Mouse (Mus musculus): ENCODE measurements around the gene Bhlha9.

DNA sequence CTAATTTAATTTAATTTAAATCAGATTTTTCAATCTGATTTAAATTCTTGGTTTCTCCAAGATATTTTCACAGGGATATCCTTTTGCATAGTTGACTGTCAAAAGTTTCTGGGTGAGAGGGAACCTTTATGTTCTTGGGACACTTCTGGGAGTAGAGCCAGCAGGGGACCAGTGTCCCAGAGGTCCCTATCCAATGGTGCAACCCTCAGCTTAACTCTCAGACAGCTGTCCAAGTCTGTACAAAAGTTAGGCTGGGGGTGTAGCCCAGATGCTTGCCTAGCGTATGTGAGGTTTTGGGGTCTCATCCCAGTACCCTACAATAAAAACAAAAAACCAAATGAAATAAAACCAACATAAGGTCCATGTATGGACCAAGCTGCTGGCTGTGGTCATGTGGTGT, 35.8 kb downstream of the Bhlha9 start:
- no peak for TF ChIP-seq POLR2A (IDR thresholded peaks at IDR 0.05; ENCODE audit: insufficient read length, low read depth)
- TF ChIP-seq CEBPB (IDR thresholded peaks at IDR 0.05; ENCODE audit: insufficient read depth, poor library complexity, severe bottlenecking), result no peak
- TF ChIP-seq TCF12 (IDR thresholded peaks at IDR 0.05; ENCODE audit: insufficient read depth, poor library complexity, severe bottlenecking), result no peak
